Mouse (Mus musculus) monocyte, adult 5-6 weeks (primary cell): ENCODE measurements around the gene Abce1. TPM values are rescaled to one million over a fixed set of nuclear protein-coding genes. Genes with fewer than 3 reads are reported as not detected.
"Not testable (repeated sequence)": the region's sequence is repeated elsewhere in the genome, so short reads cannot be mapped to it uniquely, and the experiment has no call there.

Source experiments
- ATAC-seq: fragments of 153-309, 156-312 bp; replicated peaks from 2 replicates; pipeline ENCODE4 v1.8.0; 2017; ENCODE audit warnings: mild to moderate bottlenecking; ENCODE audit not compliant: low TSS enrichment, insufficient number of reproducible peaks, severe bottlenecking, poor library complexity, low FRiP score
- total RNA-seq: library from RNA; stranded (forward); fragments of 200-1000, 200-491, 200-594 nt; gene quantifications from 3 replicates; pipeline ENCODE4 v1.2.3, GENCODE M21; 2017

Abce1 gene
- 58.1 to 85.2 TPM (median 58.3 TPM) in 3 replicates for total RNA-seq

DNA sequence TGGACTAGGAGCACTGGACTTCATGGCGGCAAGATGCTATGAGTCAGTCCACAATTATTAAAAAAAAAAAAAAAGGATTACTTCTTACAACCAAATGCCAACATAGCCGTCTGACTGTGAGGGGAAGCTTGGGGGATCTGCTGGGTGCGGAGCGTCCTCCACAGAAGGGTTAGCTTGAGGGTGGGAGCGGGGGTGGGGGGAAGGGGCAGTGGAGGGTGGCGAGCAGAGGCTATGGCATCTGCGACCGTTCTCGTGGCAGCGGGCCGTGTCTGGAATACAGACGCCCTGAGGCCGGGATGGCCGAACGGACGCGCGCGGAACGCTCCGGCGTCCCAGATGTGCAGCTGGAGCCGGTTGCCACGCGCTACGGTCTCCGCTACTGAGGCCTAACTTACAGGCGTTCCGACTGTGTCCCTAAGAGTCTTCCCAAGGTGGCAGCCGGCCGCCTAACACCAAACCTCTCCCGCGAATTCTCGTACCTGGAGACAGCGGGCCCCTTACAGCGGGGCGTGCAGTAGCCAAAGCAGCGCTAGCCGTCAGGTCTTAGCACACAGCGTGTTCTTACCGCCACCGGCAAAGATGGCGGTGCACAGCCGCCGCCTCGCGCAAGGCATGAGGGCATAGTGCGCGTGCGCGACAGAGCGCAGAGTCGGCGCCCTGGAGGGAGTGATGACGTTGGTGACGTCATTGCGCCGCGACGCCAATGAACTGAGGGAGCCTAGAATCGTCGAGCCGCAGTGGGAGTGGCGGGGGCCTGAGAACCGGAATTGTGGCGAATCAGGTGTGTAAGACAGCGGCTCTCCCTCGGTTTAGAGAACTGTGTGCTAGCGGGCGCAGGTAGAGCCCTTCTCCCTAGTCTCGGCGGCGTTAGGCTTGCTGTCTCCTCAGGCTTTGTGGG, at the start of gene Abce1, which contains the start of gene Anapc10:
Gene Abce1 (minus strand): TSS at position 677 of the 898 bp plus-strand sequence.
Gene Anapc10 (plus strand): TSS at position 757 of the 898 bp plus-strand sequence.
- peak; percentile 99 for ATAC-seq

GRCm38 (mm10) chr8:79750305-79750704, 38.8 kb upstream of the Abce1 start:
- ATAC-seq, result no peak

GRCm38 (mm10) chr8:79748591-79748990, 37.1 kb upstream of the Abce1 start:
- ATAC-seq, result no peak

DNA sequence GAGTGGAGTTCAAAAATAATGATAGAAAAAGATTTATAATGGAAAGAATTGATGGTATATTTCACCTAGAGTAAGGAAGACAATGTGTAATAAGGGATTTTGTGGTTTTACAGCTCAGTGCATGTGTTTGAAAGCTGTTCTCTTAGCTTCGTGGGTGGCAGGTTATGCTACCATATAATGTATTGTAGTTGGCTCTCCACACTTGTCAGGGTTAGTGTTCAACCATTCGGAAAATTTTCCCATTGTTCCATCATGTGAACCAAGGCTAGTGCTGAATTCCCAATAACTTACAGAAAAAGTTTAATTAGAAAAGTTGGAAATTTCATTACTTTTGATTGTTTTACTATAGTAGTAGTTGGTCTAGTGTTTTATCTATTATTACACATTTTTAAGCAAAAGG, 36.6 kb upstream of the Abce1 start:
- ATAC-seq, result no peak

DNA sequence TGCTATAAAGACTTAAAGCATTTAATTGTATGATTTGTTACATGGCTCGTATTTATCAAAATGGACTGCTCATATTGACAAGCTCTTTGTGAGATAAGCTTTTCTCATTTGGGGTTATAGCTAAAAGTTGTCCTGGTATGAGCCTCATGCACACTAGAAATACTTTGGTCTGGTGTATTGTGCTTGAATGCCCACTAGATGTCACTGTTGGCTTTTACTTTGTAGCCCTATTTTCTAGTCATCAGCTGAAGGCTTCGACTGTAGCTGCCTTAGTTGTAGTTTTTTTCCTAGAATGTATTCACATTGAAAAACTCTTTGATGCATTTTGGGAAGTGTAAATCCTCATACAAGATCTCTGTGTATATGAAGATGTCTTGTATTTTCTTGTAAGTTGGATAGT, 22.8 kb upstream of the Abce1 start:
- ATAC-seq, result peak; percentile 87

DNA sequence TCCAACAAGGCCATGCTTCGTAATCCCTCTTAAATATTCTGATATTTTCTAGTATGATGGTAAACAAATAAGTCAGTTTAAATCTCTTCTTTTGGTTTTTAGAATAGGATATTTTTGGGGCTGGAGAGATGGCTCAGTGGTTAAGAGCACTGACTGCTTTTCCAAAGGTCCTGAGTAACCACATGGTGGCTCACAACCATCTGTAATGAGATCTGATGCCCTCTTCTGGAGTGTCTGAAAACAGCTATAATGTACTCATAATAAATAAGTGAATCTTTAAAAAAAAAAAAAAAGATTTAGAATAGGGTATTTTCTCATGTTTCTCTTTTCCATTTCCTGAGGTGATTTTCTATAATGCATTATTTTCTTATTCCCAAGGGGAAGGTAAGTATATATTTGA, 16.4 kb upstream of the Abce1 start:
- ATAC-seq, result no peak

- ATAC-seq, result no peak
Measured at GRCm38 (mm10) chr8:79724589-79724988, 13.0 kb upstream of the Abce1 start.

- no peak for ATAC-seq
Measured at GRCm38 (mm10) chr8:79723308-79723707, 11.8 kb upstream of the Abce1 start.

DNA sequence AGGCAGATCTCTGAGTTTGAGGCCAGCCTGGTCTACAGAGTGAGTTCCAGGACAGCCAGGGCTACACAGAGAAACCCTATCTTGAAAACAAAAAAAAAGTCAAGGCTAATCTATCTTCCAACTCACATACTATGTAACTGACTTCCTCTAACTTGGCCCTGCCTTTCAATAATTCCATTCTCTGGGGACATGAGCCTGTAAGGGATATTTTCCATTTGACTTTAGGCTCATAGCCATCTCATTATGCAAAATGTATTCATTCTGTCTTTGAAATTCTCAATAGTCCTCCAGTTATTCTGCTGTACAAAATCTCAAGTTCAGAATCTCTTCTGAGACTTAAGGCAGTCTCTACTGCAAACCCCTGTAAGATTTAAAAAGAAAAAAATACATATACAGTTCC, 10.0 kb upstream of the Abce1 start:
- ATAC-seq, result no peak

DNA sequence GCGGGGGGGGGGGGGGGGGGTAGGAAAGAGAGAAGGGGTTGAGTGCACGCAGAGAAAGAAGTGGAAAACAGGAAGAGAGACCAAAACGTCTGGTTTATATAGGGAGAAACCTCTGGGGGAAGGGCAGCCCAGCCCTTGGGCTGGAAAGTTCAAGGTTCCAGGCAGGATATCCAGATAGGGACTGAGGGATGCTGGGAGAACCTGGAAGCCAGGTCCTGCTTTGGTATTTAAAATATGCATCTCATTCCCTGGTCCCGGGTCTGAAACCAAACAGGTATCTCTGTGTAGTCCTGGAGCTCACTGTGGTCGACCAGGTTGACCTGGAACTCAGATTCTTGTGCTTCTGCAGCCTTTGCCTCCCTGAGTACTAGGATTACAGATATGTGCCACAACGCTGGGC, 1.1 kb upstream of the Abce1 start:
- ATAC-seq, result no peak

DNA sequence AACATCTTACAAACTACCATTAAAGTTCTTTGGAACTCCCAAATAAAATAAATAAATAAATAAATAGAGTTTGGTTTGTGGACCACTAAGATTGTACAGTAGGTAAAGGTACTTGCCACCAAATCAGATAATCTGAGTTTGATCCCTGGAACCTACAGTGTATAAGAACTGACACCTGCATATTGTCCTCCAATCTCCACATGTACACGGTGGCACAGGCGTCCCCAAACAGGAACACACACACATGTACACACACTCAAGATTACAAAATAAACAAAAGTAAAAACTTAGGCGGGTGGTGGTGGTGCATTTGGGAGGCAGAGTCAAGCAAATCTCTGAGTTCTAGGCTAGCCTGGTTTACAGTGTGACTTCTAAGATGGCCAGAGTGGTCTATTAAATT, 4.9 kb downstream of the Abce1 start:
- ATAC-seq, result no peak

DNA sequence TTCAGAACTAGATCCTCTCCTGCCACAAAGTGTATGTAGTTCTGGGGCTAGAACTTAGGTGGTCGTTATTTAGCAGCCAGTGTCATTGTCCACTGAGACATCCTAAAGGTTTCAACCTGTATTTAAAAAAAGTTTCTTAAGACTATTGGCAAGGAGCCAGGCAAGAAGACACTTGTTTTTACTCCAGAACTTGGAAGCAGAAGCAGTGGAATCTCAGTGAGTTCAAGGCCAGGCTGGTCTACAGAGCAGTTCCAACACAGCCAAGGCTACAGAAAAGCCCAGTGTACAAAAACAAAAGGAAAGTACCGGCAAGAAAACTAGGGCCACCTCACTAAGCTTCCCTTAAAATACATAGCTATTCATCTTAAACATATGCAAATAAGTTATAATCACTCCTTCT, 19.0 kb downstream of the Abce1 start:
- no peak for ATAC-seq

DNA sequence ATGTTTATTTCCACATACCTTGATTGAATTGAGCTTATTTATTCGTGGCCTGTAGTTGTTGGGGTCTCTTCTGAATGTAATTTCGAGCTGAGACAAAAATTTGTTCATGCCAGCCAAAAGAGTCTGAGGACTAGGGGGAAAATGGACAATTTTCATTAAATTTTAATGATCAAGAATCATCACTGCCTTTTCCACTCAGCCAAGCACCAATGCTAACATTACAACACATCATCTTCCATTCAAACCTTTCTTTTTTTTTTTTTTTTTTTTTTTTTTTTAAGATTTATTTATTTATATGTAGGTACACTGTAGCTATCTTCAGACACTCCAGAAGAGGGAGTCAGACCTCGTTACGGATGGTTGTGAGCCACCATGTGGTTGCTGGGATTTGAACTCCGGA, 25.6 kb downstream of the Abce1 start:
- ATAC-seq, result not testable (repeated sequence)

- no peak for ATAC-seq
Measured at GRCm38 (mm10) chr8:79680965-79681364, 30.6 kb downstream of the Abce1 start.

DNA sequence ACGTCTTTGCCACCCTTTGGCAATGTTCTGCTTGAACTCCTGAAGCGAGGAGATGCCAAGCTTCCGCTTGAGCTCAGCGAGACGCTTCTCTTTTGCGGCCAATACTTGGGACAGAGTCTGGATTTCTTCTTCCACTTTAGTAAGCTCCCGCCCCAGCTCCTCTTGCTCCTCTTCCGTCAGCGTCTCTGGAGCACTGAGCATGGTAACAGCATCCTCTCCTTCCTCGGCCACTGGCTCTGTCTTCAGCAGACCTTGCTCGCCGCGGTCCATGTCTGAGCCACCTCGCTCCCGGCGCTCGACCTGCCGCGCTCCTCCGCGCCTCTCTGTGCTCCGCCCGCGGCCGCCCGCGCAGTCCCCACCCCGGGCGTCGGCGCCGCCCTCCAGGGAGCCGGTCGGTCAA, 31.0 kb downstream of the Abce1 start:
- no peak; the same call in 1 of the 2 replicates for ATAC-seq

DNA sequence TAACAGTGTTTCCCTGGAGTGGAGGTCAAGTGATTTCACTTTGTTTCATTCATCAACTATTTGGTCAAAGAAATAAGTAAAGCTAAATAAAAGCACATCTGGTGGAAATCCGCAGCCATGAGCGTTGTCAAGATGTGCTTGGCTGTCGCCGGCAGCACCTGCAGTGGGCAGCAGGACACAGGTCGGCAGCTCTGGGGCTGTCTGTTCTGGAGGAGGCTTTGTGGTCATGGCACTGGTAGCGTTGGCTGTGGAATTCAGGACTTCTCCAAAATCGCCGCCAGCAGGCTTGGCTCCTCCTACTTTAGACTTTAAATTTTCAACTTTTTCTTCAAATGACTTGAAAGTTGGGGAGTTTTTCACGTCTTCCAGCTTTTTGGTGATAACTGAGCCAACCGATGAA, 31.5 kb downstream of the Abce1 start:
- ATAC-seq, result not testable (repeated sequence)

GRCm38 (mm10) chr8:79679005-79679404, 32.5 kb downstream of the Abce1 start:
- peak; percentile 58 for ATAC-seq

- no peak for ATAC-seq
Measured at GRCm38 (mm10) chr8:79676461-79676860, 35.1 kb downstream of the Abce1 start.

DNA sequence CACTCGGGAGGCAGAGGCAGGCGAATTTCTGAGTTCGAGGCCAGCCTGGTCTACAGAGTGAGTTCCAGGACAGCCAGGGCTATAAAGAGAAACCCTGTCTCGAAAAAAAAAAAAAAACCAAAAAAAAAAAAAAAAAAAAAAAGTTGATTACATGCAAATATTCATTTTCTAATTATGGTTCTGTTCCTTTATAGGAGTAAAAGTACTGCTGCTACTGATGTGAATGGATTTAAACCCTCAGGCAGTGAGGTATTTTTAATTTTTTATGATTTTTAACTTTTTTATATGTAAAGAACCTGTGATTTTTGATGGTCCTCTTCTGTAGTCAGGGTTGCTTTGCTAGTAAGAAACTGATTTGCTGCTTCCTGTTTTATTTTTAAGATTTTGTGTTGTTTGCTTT, 52.8 kb downstream of the Abce1 start:
- ATAC-seq, result not testable (repeated sequence)

GRCm38 (mm10) chr8:79653736-79654135, 57.8 kb downstream of the Abce1 start:
- no peak for ATAC-seq
